Mouse (Mus musculus) adrenal gland, postnatal 0 days (tissue): ENCODE measurements around the gene Vps8. TPM values are rescaled to one million over a fixed set of nuclear protein-coding genes. Genes with fewer than 3 reads are reported as not detected.

Experiments
- polyA plus RNA-seq: library from polyadenylated mRNA; unstranded; fragments of >200 nt; fragmentation: Nextera tagmentation; extraction: Ambion mirVana; gene quantifications from 2 replicates; pipeline ENCODE4 v1.2.1, GENCODE M21; 2015

Gene Vps8
- polyA plus RNA-seq, result 11.5 and 12.1 TPM in 2 replicates

DNA sequence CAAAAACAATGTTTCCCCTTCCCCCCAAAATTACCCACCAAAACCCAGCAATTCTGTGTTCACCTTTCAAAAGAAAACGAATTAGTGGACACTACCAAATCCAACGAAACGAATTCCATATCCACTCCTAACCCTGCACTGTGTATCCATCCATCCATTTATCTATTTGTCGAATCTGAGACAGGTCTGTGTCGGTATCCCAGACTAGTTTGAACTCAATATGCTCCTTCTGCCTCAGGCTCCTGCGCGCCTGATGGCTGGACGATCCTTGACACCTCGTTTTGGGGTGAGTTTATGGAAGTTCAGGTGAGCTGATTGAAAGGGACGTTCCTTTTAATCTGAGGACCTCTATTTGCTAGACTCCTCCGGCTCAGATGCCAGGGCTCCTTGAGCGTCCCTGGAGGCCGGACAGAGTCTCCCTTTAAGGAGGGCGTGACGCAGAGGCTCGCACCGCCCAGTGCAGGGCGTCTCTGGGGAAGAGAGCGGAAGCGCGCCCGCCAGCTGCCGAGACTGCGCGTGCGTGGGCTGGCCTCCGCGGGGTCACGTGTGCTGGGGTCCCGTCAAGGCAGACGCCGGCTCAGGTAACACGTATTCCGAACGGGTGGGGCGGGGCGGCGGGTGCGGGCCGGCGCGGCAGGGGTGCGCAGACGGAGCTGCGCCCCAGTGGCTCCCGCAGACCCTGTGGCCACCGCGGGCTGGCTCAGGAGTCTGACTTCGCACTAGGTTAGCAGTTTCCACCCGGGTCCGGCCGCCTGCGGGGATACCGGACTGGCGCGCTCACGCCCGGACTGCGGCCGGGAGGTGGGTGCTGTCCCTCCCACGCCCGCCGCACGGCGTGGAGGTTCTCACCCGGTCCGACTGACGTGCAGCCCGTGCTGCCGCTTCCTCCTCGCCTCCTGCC is at the start of gene Vps8:
Gene Vps8, plus strand, starts transcription at position 474 of the 901 bp plus-strand sequence.

Other genes starting within 250 kb of the Vps8 start
- gene Ephb3, start 218.4 kb upstream of the Vps8 start, polyA plus RNA-seq, result 3.9 and 4.2 TPM in 2 replicates